Mouse (Mus musculus) left cerebral cortex, postnatal 10 days (tissue): Measurements from ENCODE around the gene Abcc9. TPM values are rescaled to one million over a fixed set of nuclear protein-coding genes. Genes with fewer than 3 reads are reported as not detected.
A peak's percentile ranks its signal among the peaks of the same experiment; 100 is the strongest.
"Not testable (repeated sequence)": the region's sequence is repeated elsewhere in the genome, so short reads cannot be mapped to it uniquely, and the experiment has no call there.

Experiments
- DNase-seq, 2 experiments: peaks; one replicate each; pipeline ENCODE4 v3.0.0; 2021 to 2022; ENCODE audit warnings: low spot score in 2 of 2, mixed read lengths in 1 of 2; ENCODE audit errors: extremely low spot score in 1 of 2
- intact Hi-C: fragments of 180-260 bp; cut with DNase I; formaldehyde crosslinking; loops from one replicate; pipeline ENCODE4 v1.15.1; 2025
- total RNA-seq, 2 experiments: library from RNA; stranded (reverse); gene quantifications; 2 replicates each; pipeline ENCODE4 v1.2.3; 2021

The Abcc9 gene
- total RNA-seq, 2 experiments from 2014 or later = 8.2 TPM

DNA sequence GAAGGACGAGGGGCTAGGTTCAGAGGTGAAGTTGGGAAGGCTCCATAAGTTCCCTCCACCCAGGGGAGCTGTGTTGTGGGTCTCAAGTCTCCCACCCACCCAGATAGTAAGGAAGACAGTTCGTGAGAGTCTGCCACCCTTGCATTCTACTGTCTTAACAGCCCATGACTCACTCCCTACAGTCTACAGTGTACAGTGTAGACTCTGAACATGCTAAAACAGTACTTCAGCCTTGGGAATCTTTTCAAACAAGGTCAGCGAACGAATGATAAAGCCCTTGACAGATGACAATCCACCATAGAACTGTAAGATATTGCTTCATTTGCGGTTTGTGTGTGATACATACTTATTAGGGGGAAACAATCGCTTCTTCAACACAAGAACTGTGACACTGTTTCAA is 8.6 kb upstream of the Abcc9 start:
- no peak for DNase-seq
- intact Hi-C loops = no loop called here

DNA sequence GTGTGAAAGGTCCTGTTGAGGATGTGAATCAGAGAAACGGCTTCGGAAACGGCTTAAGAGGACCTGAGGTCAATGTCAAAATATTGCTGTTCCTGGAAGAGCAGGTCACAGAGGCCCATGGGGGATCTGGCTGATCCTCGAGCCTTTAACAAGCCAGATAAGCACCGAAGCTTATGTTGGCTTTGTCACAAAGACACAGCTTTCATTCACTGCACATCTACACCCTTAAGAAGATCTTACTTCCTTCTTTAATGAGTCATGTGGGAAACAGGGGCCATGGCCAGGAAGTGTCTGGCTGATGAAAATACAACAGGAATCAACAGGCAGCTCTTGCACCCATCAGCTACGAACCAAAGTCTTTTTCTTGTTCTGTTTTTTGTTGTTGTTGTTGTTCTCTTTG is 6.3 kb upstream of the Abcc9 start:
- DNase-seq = no peak
- intact Hi-C loops = no loop called here

DNA sequence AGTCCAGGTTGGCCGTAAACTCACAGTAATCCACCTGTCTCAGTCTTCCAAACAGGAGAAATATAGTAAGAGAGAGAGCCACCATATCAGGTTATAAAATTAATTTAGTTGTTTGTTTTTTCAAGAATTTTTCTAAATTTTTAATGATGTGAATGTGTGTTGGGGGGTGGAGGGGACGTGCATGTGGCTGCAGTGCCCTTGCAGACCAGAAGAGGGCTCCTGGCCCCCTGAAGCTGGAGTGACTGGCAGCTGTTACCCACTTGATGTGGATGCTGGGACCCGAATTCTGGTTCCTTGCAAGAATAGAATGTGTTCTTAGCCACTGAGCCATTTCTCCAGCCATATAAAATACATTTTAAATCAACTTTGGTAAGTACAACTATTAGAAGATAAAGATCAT is 4.6 kb upstream of the Abcc9 start:
- intact Hi-C loops = no loop called here
- DNase-seq = no peak

DNA sequence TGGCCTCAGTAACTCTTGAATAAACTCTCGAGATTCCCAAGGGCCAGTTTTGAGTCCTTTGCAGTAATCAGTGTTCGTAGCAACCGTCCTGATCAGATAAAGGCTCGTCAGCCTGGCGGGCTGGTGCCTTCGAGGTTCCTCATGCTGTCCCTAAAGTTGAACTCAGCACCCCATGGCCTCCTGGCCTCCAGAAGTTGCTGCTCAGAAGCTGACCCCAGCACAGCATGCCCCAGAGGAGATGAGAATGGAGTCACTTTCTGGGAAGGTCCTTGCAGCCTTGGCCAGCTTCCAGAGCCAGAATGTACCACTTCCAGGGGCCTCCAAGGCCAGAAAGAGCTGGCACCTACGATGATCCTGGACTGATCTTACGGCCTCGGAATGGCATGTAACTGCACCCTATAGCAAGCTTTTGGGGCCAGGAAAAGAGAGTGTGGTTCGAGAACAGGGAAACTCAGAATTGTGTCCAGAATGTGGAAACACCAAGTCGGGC is 1.4 kb upstream of the Abcc9 start:
- intact Hi-C loops = no loop called here
- DNase-seq = peak in 1 of 2 experiments; percentile 44

DNA sequence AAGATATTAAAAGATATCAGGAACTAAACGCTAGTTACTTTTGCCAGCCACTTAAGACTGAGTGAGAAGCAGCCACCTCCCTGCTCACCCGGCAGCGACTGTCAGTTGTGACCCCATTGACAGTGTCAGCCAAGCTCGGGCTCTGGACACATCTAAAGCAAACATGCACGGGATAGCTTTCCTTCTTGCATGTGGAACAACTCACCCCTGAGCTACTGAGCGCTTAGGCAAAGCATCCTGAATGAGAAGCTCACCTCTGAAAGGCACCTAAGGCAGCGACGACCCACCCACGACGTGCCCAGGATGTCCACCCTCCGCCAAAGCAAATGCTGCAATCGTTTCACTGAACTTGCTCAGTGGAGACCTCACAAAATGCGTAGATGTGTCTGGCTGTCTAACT is 954 bp downstream of the Abcc9 start:
- intact Hi-C loops = no loop called here
- DNase-seq = no peak

DNA sequence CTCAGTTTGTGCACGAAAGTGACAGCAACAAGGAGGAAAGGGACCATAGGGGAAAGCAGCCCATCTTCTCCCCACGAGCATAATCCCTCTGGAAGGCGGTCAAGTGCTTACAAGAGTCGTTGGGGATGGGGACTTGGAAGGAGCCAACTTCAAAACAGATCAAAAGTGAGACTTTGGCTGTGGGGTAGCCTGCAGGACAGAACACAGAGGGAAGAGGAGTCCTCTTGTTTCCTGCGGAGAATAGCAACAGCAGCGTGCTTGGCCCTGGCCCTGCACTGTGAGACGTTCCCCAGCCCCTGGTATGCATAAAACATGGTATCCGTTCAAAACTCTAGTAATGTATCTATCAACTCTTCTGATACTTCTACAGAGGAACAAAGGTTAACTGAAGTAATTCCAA is 1.4 kb downstream of the Abcc9 start:
- no peak for DNase-seq
- intact Hi-C loops = no loop called here

DNA sequence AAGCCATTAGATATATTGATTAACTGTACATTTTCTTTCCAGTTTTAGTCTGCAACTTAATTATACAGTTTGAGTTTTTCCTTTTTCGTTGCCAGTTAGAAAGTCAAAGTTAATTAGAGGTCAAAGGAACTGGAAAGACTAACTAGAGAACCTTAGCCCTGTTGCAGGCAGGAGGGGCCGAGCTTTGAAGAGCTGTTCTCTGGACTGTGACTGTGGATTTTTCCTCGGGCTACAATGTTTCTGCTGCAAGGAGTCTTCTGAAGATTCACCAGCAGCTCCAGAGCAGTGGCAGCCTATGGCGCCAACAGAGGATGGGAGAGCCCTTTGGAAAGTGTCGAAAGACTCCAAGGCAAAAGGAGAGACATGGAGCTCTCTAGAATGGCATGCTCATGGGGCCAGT is 10.0 kb downstream of the Abcc9 start:
- no peak for DNase-seq
- intact Hi-C loops = no loop called here

DNA sequence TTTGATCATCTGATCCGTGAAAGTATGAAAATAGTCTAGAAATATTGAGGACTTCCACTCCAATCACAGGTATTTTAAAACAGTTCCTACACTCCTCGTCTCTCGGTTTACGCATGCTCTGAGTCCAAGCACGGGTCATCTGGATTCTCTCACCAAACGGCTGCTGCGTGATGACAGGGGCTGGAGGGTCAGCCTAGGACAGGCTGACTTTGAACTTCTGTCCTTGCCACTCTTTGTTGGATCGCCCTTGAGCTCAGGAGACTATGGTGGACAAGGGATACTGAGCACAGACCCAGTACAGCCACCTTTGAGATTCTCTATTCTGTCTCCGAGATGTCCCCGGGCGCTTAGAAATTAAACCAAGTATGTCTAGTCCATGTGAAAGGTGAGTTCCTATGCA is 12.4 kb downstream of the Abcc9 start:
- intact Hi-C loops = no loop called here
- no peak for DNase-seq

DNA sequence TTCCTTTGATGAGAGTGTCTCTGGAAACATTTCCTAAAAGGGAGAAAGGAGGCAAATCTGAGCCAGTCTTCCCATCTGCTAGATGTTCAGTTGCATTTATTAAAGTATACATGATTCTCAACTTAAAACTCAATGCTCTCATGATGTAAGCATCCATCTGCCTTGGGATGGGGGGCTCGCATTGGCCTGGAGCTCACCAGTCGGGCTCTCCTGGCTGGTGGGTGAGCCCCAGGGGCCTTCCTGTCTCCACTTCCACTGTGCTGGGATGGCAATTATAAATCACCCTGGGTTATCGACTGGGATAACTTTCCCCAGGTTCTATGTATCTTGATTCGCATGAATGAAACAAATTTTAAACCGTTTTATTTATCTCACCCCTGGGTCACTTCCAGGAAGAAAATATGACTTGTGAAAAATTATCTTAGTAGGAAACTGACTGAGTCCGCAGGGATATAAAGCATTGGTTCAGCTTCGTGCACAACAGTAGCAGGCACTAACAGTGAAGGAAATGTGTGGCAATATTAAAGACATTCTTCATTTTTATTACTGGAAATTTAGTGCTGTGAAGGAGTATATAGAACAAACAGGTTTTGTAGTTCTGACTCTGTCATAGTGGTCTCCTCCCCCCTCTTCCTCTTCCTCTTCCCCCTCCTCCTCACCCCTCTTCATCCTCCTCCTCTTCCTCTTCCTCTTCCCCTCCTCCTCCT is 19.0 kb downstream of the Abcc9 start:
- intact Hi-C loops = no loop called here
- no peak for DNase-seq

DNA sequence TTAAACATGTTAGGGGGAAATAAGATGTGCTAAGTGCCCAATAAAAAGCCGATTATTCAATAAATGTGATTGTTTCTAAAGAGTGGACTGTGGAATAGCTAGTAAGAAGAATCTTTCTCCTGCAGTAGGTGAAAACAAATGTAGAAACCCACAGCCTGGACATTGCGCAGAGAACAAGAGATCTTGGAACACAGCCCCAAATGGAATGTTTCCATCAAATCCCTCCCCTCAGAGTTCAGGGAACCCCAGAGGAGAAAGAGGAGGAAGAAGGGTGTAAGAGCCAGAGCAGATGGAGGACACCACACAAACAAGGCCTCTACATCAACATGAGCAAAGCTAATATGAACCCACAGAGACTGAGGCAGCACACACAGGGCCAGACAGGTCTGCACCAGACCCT is 32.1 kb downstream of the Abcc9 start:
- intact Hi-C loops = no loop called here

DNA sequence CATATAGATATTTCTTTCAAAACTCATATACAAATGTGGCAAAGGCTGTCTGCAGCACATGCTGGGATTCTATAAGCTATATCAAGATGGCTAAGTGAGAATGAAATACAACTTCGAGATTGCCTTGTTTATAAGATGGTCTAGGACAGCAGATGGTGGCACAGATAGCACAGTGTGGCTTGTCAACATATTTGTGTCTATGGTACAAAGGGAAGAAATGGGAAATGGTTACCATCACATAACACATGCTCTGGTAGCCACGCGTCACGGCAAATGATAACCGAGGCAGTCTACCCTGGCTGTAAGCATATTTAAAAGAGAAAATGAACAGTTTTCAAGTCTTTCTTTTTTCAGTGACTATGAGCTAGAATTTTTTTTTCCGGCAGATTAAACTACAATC is 32.8 kb downstream of the Abcc9 start:
- intact Hi-C loops = no loop called here
- DNase-seq = no peak

More for the DNA sequence above, 32.1 kb downstream of the Abcc9 start:
- no peak for DNase-seq

DNA sequence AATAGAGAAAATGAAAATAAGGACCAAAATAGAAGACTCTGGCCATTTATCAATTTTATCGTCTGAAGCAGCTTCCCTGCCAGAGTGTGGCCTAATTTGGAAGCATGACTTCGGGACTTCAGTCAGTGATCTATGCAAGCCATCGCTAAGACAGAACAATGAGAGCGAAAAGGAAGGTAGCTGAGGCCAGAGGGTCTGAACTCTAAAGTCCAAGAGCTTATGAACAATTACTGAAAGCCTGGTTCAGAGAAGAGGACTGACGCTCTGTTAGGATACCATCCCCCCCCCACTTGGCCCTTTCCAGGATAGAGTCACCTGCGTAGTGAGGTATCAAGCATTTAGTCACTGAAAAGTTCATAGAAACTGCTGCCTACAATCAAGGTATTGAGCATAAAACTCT is 33.3 kb downstream of the Abcc9 start:
- DNase-seq = no peak
- intact Hi-C loops = no loop called here

DNA sequence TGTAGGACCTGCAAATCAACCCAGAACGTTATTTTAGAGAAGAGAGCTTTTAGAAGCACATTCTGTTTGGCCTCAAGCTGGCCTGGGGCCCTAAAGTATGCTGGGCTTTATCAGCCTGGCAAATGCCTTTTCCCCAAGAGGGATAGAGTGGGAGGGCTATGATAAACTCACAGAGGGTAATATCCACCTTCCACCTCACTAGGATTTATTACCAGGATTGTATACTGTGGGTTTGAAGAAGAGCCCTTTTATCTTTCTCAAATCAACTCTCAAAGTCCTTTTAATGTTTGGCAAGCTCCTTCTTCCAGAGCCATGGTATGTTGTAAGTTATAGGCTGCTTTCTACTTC is 33.7 kb downstream of the Abcc9 start:
- intact Hi-C loops = no loop called here
- DNase-seq = no peak

DNA sequence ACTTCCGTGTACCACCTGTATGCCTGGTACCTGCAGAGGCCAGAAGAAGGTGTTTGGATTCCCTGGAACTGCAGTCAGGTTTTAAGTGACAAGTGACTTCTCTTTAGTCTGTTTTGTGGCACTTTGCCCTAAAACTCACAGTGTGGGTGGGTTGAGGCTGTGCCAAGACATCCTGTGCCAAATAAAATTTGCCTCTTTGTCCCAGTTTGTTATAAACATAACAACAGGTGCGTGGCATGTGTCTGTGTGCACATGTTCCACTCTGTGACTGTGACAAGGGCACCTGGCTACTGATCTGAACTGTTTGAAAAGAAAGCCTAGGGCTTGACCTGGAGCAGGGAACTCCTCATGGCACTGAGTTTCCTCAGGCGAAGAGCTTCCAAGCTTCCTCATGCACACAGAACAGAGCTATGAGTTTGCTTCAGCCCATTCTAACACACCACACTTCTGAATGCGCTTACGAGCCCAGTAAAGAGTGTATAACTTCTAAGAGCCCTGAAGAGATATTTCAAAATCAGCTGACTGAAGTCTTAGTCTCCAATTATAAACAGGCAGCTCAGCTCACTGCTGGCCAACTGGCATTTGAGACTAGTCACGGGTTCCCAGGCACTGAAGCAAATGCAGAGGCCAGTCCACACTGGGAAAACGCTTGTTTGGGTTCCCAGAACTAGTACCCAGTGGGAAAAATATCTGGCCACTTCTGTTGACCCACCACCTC is 34.3 kb downstream of the Abcc9 start:
- intact Hi-C loops = no loop called here
- DNase-seq = no peak

DNA sequence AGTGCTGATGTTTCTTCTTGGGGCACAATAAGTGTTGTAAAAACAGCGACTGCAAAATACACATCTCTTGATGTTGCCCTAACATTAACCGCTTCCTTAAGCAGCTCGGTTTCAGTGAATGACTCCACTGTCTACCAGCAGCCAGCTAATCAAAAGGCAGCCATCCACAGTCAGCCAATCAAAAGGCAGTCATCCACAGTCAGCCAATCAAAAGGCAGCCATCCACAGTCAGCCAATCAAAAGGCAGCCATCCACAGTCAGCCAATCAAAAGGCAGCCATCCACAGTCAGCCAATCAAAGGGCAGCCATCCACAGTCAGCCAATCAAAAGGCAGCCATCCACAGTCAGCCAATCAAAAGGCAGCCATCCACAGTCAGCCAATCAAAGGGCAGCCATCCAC is 40.1 kb downstream of the Abcc9 start:
- intact Hi-C loops, DNase-seq: not testable (repeated sequence)

DNA sequence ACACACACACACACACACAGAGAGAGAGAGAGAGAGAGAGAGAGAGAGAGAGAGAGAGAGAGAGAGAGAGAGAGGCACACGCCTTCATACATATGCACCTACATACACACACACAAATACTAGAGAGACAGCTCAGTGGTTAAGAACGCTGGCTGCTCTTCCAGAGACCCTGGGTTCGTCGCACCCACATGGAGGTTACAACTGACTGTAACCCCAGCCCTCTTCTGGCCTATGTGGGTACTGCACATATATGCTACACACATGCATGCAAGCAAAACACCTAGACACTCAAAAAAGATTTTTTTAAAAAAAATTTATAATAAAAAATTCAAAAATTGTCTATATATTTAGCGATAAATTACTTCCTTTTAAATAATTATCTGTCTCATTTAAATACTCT is 43.1 kb downstream of the Abcc9 start:
- intact Hi-C loops = no loop called here
- DNase-seq = no peak

DNA sequence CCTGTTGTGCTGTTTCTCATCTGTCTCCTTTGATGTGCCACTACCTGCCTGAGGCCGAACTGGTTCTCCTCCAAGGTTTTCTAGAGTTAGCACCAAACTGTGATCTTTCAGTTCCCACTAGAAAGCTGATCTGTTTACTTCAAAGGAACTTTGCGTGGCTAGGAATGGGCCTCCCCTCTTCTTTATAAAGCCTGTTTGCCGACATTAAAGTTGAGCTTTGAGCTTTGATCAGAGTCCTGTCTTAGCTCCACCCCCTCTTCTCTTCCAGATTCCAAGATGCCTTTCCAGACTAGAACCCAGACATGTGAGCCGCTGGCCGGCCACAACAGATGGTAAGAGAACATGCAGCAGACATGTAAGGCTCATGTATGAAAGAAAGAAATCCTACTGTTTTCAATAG is 47.6 kb downstream of the Abcc9 start:
- DNase-seq = no peak
- intact Hi-C loops = no loop called here

DNA sequence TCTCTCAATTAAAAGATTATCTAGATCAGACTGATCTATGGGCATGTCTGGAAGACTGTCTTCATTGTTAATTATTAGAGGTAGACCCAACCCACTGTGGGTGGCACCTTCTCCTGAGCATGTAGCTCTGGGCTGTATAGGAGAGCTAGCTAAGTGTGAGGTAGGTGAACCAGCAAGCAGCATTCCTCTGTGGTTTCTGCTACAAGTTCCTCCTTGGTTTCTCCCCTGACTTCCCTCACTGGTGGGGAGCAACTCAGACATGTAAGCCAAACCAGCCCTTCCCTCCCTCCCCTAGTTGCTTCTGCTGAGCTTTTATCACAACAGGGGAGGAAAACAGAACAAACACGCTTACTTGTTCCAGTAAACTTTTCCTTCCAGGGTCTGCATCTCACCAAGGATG is 49.9 kb downstream of the Abcc9 start:
- intact Hi-C loops = no loop called here
- DNase-seq = no peak

DNA sequence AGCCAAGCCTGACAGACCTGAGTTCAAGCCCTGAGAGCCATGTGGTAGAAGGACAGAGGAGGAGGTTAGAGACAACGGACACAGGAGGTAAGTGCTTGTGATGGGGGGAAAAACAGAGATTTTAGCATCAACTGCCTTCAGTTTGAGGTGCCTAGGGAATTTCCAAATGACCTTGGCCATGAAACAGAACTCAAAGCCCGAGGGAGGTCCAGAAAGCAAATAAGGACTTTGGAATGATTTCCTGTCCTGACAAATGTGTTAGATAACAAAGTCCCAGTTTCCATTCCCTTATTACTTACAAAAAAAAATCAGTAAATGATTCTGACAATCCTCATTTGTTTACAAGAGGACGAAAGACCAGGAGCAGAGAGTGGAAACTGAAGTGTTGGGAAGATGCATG is 52.8 kb downstream of the Abcc9 start:
- DNase-seq = no peak
- intact Hi-C loops = no loop called here

DNA sequence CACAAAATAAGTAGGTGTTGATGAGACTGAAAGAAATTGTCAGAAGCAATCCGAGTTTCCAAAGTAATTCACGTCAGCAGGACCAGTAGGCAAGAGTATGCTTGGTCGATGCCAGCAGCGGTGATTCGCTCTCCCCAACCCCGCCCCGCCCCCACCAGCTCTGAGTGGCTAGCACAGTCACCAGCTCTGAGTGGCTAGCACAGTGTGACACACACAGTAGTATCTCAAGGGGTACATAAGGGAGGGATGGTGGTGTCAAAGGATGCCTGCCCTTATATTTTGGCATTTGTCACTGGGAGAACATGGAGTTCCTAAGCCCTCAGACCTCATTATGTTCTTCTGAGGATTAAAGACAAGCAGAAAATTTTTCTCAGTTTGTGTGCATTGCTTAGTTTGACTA is 56.6 kb downstream of the Abcc9 start:
- intact Hi-C loops = no loop called here
- no peak for DNase-seq

DNA sequence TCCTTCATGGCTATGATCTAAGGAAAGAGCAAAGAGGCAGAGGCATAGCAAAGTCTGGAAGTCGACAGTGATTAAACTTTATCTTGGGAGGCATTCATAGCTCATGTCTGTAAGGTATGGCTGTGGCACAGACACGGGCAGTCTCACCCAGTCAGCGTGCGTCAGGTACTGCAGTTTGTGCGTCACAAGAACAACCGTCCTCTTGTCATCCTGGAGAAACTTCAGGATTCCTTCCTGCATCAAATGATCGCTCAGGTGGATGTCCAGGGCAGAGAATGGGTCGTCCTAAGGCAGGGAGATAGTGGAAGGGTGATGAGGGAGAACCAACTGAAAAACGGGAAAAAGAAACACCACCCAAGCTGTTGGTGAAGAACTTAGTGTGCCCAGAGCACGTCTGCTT is 62.8 kb downstream of the Abcc9 start:
- intact Hi-C loops = no loop called here
- DNase-seq = no peak
